Mouse (Mus musculus): ENCODE measurements around the gene Gm773. TPM values are rescaled to one million over a fixed set of nuclear protein-coding genes. Genes with fewer than 3 reads are reported as not detected.

Gene Gm773
- polyA plus RNA-seq (2015; fragmentation: Nextera tagmentation; extraction: Ambion mirVana): not detected in 2 replicates

GRCm38 (mm10) chrX:56212771-56213170, at the start of gene Gm773:
Gene Gm773 (minus strand): TSS chrX:56212881.

Other genes starting within 250 kb of the Gm773 start
- 0.89 and 1.9 TPM in 2 replicates for gene 3830403N18Rik, start 76.3 kb downstream of the Gm773 start, polyA plus RNA-seq (2015; fragmentation: Nextera tagmentation; extraction: Ambion mirVana)
- 5.3 and 5.4 TPM in 2 replicates for gene Zfp449, start 133.5 kb upstream of the Gm773 start, polyA plus RNA-seq (2015; fragmentation: Nextera tagmentation; extraction: Ambion mirVana)
- 0.17 and 0.22 TPM in 2 replicates for gene Smim10l2a, start 161.7 kb upstream of the Gm773 start, polyA plus RNA-seq (2015; fragmentation: Nextera tagmentation; extraction: Ambion mirVana)
- gene Gm2174, start 235.1 kb upstream of the Gm773 start, polyA plus RNA-seq (2015; fragmentation: Nextera tagmentation; extraction: Ambion mirVana): 3.8 and 4.0 TPM in 2 replicates
- gene Ints6l, start 242.0 kb upstream of the Gm773 start, polyA plus RNA-seq (2015; fragmentation: Nextera tagmentation; extraction: Ambion mirVana): 13.9 and 14.4 TPM in 2 replicates

All from skeletal muscle tissue, postnatal 0 days (tissue).